Mouse (Mus musculus) T-helper 17 cell (primary cell): ENCODE data around the gene Spg21.

Source experiments
- in situ Hi-C, 2 experiments: fragments of 300-600 bp; cut with MboI, MseI; formaldehyde crosslinking; loops; 1 replicate in 1 of 2; 2 replicates in 1 of 2; pipeline ENCODE4 v1.15.1; 2025; ENCODE audit warnings: high pct_unique_total_duplicates in 2 of 2

The Spg21 gene

GRCm38 (mm10) chr9:65460732-65461442 lies at the start of gene Spg21:
Spg21 (plus strand) TSS chr9:65460947.
- in situ Hi-C loops: no loop called here

GRCm38 (mm10) chr9:65411326-65411725 lies 49.4 kb upstream of the Spg21 start:
- in situ Hi-C loops: no loop called here

GRCm38 (mm10) chr9:65417738-65418137 lies 43.0 kb upstream of the Spg21 start:
- in situ Hi-C loops: no loop called here

- in situ Hi-C loops: no loop called here
Measured at GRCm38 (mm10) chr9:65419633-65420032, 41.1 kb upstream of the Spg21 start.

- in situ Hi-C loops: no loop called here
Measured at GRCm38 (mm10) chr9:65422760-65423501, 37.8 kb upstream of the Spg21 start, which contains the start of gene Slc51b. Slc51b (minus strand) TSS chr9:65422955.

GRCm38 (mm10) chr9:65424393-65424792 lies 36.4 kb upstream of the Spg21 start:
- in situ Hi-C loops: no loop called here

GRCm38 (mm10) chr9:65427511-65427910 lies 33.2 kb upstream of the Spg21 start:
- in situ Hi-C loops: no loop called here

- in situ Hi-C loops: no loop called here
Measured at GRCm38 (mm10) chr9:65428003-65428402, 32.7 kb upstream of the Spg21 start.

GRCm38 (mm10) chr9:65430401-65430800 lies 30.3 kb upstream of the Spg21 start:
- in situ Hi-C loops: no loop called here

- in situ Hi-C loops: no loop called here
Measured at GRCm38 (mm10) chr9:65430921-65431320, 29.8 kb upstream of the Spg21 start.

- in situ Hi-C loops: no loop called here
Measured at GRCm38 (mm10) chr9:65432236-65432635, 28.5 kb upstream of the Spg21 start.

- in situ Hi-C loops: no loop called here
Measured at GRCm38 (mm10) chr9:65434140-65434539, 26.6 kb upstream of the Spg21 start.

GRCm38 (mm10) chr9:65435211-65435610 lies 25.5 kb upstream of the Spg21 start:
- in situ Hi-C loops: no loop called here

GRCm38 (mm10) chr9:65435671-65436301 lies 25.0 kb upstream of the Spg21 start, which contains the start of gene Mtfmt:
Mtfmt (plus strand) TSS chr9:65435782.
- in situ Hi-C loops: no loop called here

GRCm38 (mm10) chr9:65444692-65445091 lies 16.1 kb upstream of the Spg21 start:
- in situ Hi-C loops: no loop called here

- in situ Hi-C loops: no loop called here
Measured at GRCm38 (mm10) chr9:65447951-65448350, 12.8 kb upstream of the Spg21 start.

GRCm38 (mm10) chr9:65458975-65459374 lies 1.8 kb upstream of the Spg21 start:
- in situ Hi-C loops: no loop called here

GRCm38 (mm10) chr9:65460198-65460597 lies 549 bp upstream of the Spg21 start:
- in situ Hi-C loops: no loop called here

- in situ Hi-C loops: no loop called here
Measured at GRCm38 (mm10) chr9:65462544-65462943, 1.8 kb downstream of the Spg21 start.

- in situ Hi-C loops: no loop called here
Measured at GRCm38 (mm10) chr9:65464161-65464560, 3.4 kb downstream of the Spg21 start.

GRCm38 (mm10) chr9:65465241-65465640 lies 4.5 kb downstream of the Spg21 start:
- in situ Hi-C loops: no loop called here

- in situ Hi-C loops: no loop called here
Measured at GRCm38 (mm10) chr9:65467686-65468085, 6.9 kb downstream of the Spg21 start.
